Mouse (Mus musculus): Measurements from ENCODE around the gene Dennd5a.
"Not testable (repeated sequence)": the region's sequence is repeated elsewhere in the genome, so short reads cannot be mapped to it uniquely, and the experiment has no call there.

Gene Dennd5a

GRCm38 (mm10) chr7:109959716-109960612, at the start of gene Dennd5a:
Gene Dennd5a, minus strand, starts transcription at chr7:109960470.
- peak; percentile 53 to 63 for DNase-seq

- no peak for DNase-seq
Observed at GRCm38 (mm10) chr7:110009084-110009483, 48.8 kb upstream of the Dennd5a start.

- DNase-seq, result no peak
Observed at GRCm38 (mm10) chr7:110008513-110008912, 48.2 kb upstream of the Dennd5a start.

DNA sequence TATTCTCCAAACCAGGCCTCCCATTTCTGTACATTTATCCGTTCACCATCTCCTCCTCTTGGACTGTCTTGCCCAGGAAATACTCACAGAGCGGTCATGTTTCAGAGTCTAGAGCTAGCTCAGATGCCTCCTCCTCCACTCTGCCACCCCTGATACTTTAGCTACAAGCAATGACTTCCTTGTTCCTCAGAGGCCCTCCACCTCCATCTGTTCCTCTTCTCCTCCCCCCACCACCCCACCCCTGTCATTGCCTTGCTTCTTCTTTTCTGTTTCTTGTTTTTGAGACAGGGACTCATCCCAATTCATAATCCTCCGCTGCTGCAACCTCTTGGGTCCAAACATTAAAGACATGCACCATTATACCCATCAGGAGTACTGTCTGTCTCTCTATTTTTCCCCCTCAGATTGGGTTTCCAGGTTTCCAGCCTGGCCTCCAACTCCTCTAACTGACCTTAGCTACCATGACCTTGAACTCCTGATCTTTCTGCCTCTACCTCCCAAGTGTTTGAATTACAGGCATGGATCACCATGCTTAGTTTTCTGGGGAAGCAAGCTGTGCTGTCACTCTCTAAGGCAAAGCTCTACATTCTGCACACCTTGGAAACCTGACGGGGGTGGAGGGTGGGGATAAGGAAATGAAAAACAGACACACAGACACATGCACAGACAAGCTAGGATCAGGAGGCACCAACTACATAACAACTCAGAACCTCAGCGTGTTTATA, 46.4 kb upstream of the Dennd5a start:
- DNase-seq, result no peak

DNA sequence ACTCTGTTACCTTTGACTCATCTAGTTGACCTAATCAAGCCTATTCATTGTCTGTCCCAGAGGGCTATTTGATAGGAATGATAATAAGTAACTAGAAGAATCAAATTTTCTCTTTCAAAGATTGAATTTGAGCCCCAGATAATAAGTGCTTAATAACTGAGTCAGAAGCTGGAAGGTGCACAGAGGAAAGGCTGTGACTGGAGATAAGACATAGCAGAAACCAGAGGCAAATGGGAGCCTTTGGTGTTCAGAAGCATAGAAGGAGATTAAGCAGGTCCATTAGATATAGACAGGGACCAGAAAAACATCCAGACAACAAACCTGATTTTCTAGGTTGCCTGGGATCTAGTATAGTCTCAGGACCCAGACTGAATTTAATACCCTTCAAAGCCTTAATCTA, 45.7 kb upstream of the Dennd5a start:
- DNase-seq, result no peak

- no peak for DNase-seq
Observed at GRCm38 (mm10) chr7:110002968-110003367, 42.7 kb upstream of the Dennd5a start.

- no peak for DNase-seq
Observed at GRCm38 (mm10) chr7:110002092-110002491, 41.8 kb upstream of the Dennd5a start.

DNA sequence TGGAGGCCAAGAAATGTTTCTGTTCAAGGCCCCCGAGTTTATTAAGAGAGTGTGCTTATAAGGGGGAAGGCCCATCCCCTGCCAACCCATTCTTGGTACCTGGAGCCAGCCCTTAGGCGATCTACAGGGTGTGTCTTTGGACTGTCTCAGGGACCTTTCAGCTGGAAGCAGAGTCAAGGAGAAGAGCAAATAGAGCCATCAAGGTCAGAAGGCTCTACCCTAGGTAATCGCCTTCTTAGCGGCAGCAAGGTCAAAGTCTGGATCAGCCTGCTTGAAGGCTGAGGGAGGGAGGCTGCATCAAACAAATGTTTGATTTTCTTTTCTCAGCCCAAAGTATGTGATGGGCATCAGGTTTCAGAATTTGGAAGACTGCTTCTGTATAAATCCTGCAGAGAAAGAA, 38.1 kb upstream of the Dennd5a start:
- no peak for DNase-seq

DNA sequence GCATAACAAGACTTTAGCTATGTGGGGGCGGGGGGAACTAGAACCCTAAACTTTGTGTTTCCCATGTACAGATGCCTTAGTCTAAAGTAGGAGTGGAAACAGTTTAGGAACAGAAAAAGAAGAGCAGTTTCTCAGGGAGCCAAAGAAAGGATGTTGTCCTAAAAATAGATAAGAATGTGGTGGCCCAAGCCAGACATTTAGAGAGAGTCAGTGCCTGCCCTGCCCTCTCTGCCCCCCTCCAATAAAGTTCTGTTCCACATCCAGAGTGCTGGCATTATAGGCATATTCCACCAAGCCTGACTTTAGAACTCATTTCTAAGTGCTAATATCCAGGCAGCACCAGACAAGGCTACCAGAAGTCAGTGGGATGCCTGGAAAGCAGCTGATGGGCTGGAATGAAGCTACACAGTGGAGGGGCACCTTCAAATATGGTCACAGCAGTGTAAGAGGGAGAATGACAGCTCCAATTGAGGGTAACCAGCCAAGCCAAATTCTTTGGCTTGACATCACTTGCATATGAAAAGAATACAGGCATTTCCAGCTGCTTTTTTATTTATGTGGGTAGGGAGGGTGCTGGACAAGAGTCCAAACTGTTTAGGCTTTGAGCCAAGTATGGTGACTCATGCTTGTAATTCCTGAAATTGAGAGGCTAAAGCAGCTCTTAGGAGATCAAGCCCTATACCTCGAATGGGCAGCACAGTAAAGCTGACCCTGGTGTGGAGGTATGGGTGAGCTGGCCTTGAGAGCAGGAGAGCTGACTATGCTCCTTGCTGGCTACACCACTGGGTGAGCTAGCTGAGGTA, 33.1 kb upstream of the Dennd5a start:
- DNase-seq, result no peak

- no peak for DNase-seq
Observed at GRCm38 (mm10) chr7:109991286-109991685, 31.0 kb upstream of the Dennd5a start.

- not testable (repeated sequence) for DNase-seq
Observed at GRCm38 (mm10) chr7:109986775-109987174, 26.5 kb upstream of the Dennd5a start, which contains the start of gene Tmem41b. Gene Tmem41b, minus strand, starts transcription at chr7:109986929.

GRCm38 (mm10) chr7:109986133-109986669, 25.9 kb upstream of the Dennd5a start:
- DNase-seq, result peak; percentile 99 to 100

DNA sequence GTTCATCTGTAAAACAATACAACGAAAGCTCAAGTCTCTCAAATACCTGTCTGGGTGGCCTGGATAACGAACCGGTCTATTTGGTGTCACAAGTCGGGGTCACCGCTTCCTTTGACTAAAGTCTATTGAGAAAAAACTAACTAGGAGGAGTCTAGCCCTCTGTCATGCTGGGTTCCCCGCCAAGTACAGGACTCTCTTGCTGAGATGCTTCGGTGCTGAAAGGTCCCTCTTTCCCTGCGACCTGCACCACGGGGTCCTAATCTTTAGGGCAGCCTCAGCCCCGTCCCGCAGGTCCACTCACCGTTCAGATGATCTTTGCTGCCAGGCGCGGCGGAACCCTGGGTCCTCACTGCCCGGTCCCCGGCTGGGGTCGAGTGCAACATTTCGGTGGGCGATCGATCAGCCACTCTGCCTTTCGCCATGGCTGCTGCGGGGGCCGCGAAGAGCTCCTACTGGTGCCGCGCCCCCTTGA, 25.4 kb upstream of the Dennd5a start:
- no peak for DNase-seq

GRCm38 (mm10) chr7:109984608-109985007, 24.3 kb upstream of the Dennd5a start:
- DNase-seq, result not testable (repeated sequence)

DNA sequence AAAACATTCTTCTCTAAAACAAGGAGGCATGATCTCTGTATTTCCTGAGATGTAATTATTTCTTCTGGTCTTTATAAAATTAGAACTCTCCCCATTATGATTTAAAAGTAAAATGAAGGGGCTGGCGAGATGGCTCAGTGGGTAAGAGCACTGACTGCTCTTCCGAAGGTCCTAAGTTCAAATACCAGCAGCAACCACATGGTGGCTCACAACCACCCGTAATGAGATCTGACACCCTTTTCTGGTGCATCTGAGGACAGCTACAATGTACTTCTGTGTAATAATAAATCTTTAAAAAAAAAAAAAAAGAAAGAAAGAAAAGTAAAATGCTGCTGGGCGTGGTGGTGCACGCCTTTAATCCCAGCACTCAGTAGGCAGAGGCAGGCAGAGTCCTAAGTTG, 16.9 kb upstream of the Dennd5a start:
- peak in 1 of 2 experiments; percentile 29 for DNase-seq

DNA sequence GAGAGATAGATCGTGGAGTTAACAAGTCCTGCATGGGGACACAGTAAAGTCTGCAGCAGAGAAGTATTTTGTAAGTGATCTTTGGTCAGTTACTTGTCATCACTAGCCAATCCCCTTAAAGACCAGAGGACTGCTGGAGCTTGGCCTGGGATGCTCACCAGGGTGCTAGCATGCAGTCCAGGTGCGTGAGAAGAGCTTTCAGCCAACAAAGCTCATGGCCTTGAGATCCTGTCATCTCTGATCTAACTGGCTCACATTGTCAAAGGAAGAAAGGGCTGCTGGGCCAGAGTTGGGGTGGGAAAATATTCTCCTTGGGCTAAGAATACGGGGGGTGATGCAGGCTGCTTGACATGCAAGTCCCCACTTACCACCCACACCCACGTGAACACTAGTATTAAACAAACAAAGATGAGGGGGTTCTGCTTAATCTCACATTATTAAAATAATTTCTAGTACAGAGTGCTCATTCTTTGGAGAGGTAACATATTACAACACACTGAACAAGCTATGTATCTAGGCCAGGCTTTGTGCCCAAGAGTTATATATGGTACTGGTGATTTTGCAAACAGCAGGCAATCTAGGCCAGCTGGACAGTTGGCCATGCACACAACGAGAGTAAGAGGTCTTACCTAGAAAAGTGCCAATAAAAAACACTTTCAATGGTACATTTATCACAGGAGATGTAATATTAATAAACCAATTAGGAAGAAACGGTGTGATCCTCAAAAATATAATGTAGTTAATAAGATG, 15.9 kb upstream of the Dennd5a start:
- DNase-seq, result no peak

GRCm38 (mm10) chr7:109969542-109969941, 9.3 kb upstream of the Dennd5a start:
- DNase-seq, result no peak

- no peak for DNase-seq
Observed at GRCm38 (mm10) chr7:109968924-109969450, 8.7 kb upstream of the Dennd5a start.

GRCm38 (mm10) chr7:109967805-109968579, 7.7 kb upstream of the Dennd5a start:
- DNase-seq, result peak in 1 of 2 experiments; percentile 9

- DNase-seq, result no peak
Observed at GRCm38 (mm10) chr7:109965658-109966057, 5.4 kb upstream of the Dennd5a start.

DNA sequence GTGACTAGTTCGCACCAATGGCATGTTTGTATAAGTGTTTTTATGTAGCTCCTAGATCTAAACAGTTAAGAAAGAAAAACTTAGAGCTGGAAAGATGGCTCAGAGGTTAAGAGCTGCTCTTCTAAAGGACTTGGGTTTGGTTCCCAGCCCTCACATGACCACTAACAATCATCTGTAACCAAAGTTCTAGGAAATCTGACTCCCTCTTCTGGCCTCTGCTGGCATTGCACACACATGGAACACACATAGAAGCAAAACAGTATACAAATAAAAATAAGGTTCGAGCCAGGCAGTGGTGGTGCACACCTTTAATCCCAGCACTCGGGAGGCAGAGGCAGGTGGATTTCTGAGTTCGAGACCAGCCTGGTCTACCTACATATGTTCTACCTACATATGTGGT, 3.4 kb upstream of the Dennd5a start:
- no peak for DNase-seq

All from spleen, adult 18-20 months (tissue).